Mouse (Mus musculus) stomach, embryonic 16.5 days (tissue): ENCODE measurements around the gene Art4. TPM values are rescaled to one million over a fixed set of nuclear protein-coding genes. Genes with fewer than 3 reads are reported as not detected.

Experiments used
- ATAC-seq: fragments of 200-750 bp; cut with Nextera tagmentation; 2 replicates; pipeline ENCODE4 v1.8.0; 2017; ENCODE audit warnings: moderate number of reproducible peaks, moderate TSS enrichment; ENCODE audit not compliant: insufficient read depth, low FRiP score
- H3K27ac ChIP-seq: fragments of 300-500 bp; sonication (generic); 2 replicates; pipeline ENCODE4 v1.5.1; 2014; ENCODE audit warnings: low read length
- H3K27me3 ChIP-seq: fragments of 300-500 bp; sonication (generic); 2 replicates; pipeline ENCODE4 v1.6.1; 2014; ENCODE audit warnings: low read length, control low read depth, mixed read lengths; ENCODE audit not compliant: control insufficient read depth, insufficient read depth
- H3K36me3 ChIP-seq: fragments of 300-500 bp; sonication (generic); 2 replicates; pipeline ENCODE4 v1.6.1; 2014; ENCODE audit warnings: low read length; ENCODE audit not compliant: control insufficient read depth, insufficient read depth
- H3K4me1 ChIP-seq: fragments of 300-500 bp; sonication (generic); 2 replicates; pipeline ENCODE4 v1.6.1; 2014; ENCODE audit warnings: low read length, control low read depth, mixed read lengths; ENCODE audit not compliant: control insufficient read depth, insufficient read depth
- H3K4me2 ChIP-seq: fragments of 300-500 bp; sonication (generic); 2 replicates; pipeline ENCODE4 v1.6.1; 2014; ENCODE audit warnings: low read depth, low read length, mixed read lengths
- H3K4me3 ChIP-seq: fragments of 300-500 bp; sonication (generic); replicated peaks from 2 replicates; pipeline ENCODE4 v1.5.1; 2014; ENCODE audit warnings: mild to moderate bottlenecking, low read length
- H3K9ac ChIP-seq: fragments of 300-500 bp; sonication (generic); 2 replicates; pipeline ENCODE4 v1.6.1; 2014; ENCODE audit warnings: low read length
- H3K9me3 ChIP-seq: fragments of 300-500 bp; sonication (generic); replicated peaks from 2 replicates; pipeline ENCODE4 v1.6.1; 2016; ENCODE audit warnings: low read length, control low read depth; ENCODE audit not compliant: control insufficient read depth
- WGBS: fragments of 180-500 bp; shearing (Covaris S2); extraction: QIAGEN DNeasy Blood & Tissue Kit; methylation state at CpG from one replicate; pipeline ENCODE4 v1.1.7; 2014; 5-methylcytosine and 5-hydroxymethylcytosine counted together
- polyA plus RNA-seq: library from polyadenylated mRNA; unstranded; fragments of >200 nt; fragmentation: Nextera tagmentation; extraction: Ambion mirVana; gene quantifications from 2 replicates; pipeline ENCODE4 v1.2.1, GENCODE M21; 2015

The Art4 gene
- polyA plus RNA-seq, 1 experiment from 2014 or later = 7.9 TPM

GRCm38 (mm10) chr6:136857873-136858260, 334 bp upstream of the Art4 start:
- H3K27ac ChIP-seq = peak overlapping the region; percentile 82
- no peaks in the 10 kb centered on the region for H3K36me3 ChIP-seq
- peak overlapping the region; percentile 37; the same call in 1 of the 2 replicates for H3K4me3 ChIP-seq
- 5% methylated on average over 11 of the region's 11 CpGs for WGBS
- H3K27me3 ChIP-seq = no peaks in the 10 kb centered on the region
- H3K9me3 ChIP-seq = no peaks in the 10 kb centered on the region
- H3K4me1 ChIP-seq = peaks cover 24% of the 10 kb centered on the region
- H3K4me2 ChIP-seq = peak overlapping the region; percentile 42
- H3K9ac ChIP-seq = peak overlapping the region; percentile 62
- peak; percentile 68 for ATAC-seq

DNA sequence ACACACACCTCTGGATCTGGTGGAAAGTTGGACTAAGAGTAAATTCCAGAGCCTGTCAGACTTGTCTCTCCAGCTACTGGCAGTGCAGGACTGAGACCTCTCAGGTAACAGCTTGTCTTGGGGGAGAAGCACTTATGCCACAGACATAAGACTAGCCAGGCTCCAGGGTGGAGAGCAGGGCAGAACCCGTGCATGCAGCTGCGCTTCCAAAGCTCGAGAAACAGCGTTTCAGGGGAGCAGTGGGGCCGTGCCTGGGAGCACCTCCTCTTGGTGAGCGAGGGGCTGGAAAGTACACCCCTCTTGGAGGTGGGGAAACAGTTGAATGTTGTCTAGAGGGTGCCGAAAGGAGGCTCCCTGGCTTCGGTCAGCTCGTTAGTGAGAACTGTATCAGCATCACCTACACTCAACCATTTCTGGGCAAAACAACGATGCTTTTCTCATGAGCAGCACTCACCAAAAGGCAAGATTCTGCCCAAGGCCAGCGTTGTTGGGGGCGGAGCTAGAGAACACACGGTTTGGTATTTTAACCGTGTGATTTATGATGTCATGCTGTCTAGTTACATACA, 1.4 kb downstream of the Art4 start:
- peak overlapping the region; percentile 34 for H3K4me3 ChIP-seq
- H3K9ac ChIP-seq = peak overlapping the region; percentile 63
- 41% methylated on average over 14 of the region's 14 CpGs for WGBS
- H3K36me3 ChIP-seq = no peaks in the 10 kb centered on the region
- peaks cover 24% of the 10 kb centered on the region for H3K4me1 ChIP-seq
- no peaks in the 10 kb centered on the region for H3K9me3 ChIP-seq
- H3K4me2 ChIP-seq = peak overlapping the region; percentile 41
- peak; percentile 70; the same call in 1 of the 2 replicates for ATAC-seq
- H3K27ac ChIP-seq = peak overlapping the region; percentile 93
- H3K27me3 ChIP-seq = no peaks in the 10 kb centered on the region

- Histone ChIP-seq H3K4me2 (peak overlapping the region; percentile 41), H3K36me3 (no peaks in the 10 kb centered on the region)
Observed at GRCm38 (mm10) chr6:136855183-136855582, 2.4 kb downstream of the Art4 start.

DNA sequence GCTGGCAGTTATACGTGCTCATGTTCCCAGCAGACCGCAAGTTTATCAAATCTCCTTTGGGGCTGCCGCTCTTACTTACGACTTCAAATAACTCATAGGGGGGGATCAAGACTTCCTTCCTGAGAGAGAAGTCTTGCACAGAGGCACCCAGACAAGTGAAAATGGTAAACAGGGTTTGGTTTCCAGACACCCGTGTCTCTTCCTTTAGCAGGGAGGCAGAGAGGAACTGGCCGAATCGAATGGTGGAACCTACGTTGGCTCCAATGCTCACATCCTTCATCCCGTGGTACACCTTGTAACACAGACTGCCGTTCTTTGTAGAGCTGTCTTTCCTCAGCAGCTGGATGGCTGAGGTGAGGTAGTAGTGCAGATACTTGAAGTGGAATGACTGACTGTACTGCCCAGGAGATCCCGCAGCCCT, 3.2 kb downstream of the Art4 start:
- Histone ChIP-seq H3K4me3 (no peak overlapping the region), H3K27me3 (no peaks in the 10 kb centered on the region), H3K9ac (no peak overlapping the region), H3K27ac (no peak overlapping the region), H3K36me3 (no peaks in the 10 kb centered on the region), H3K4me1 (peaks cover 24% of the 10 kb centered on the region), H3K9me3 (no peaks in the 10 kb centered on the region), H3K4me2 (no peak overlapping the region)
- 74% methylated on average over 11 of the region's 11 CpGs for WGBS
- ATAC-seq = no peak

More at GRCm38 (mm10) chr6:136855183-136855582, 2.4 kb downstream of the Art4 start:
- H3K4me3 ChIP-seq = peak overlapping the region; percentile 34; the same call in 1 of the 2 replicates
- no peaks in the 10 kb centered on the region for H3K9me3 ChIP-seq
- H3K9ac ChIP-seq = no peak overlapping the region
- no peaks in the 10 kb centered on the region for H3K27me3 ChIP-seq
- peak overlapping the region; percentile 93; the same call in 1 of the 2 replicates for H3K27ac ChIP-seq
- 78% methylated on average over 2 of the region's 2 CpGs for WGBS
- H3K4me1 ChIP-seq = peaks cover 24% of the 10 kb centered on the region
- ATAC-seq = no peak

DNA sequence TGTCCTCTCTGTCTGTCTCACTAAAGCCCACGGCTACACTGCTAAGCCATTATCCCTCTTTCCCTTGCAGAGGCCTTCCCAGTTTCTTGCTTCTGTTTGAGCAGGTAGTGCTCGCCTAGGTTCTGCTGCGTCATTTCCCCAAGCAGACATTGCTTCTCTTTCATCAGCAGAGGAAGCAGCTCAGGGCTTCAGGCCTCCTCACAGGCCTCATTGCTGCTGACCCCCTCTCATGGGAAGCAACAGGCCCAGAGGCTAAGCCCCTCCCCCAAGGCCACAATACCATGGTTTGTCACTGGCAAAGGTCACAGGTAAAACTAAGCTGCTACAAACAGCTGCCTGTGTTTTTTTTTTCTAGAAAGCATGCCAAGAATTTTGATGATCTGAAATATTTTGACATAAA, 4.8 kb downstream of the Art4 start:
- H3K4me1 ChIP-seq = peaks cover 14% of the 10 kb centered on the region
- H3K27ac ChIP-seq = no peak overlapping the region
- no peak overlapping the region for H3K4me3 ChIP-seq
- no peak for ATAC-seq
- H3K4me2 ChIP-seq = no peak overlapping the region
- H3K27me3 ChIP-seq = no peaks in the 10 kb centered on the region
- no peaks in the 10 kb centered on the region for H3K36me3 ChIP-seq
- no peaks in the 10 kb centered on the region for H3K9me3 ChIP-seq
- H3K9ac ChIP-seq = no peak overlapping the region
- WGBS = 47% methylated on average over 3 of the region's 3 CpGs

- Histone ChIP-seq H3K4me2 (no peak overlapping the region), H3K4me3 (no peak overlapping the region), H3K4me1 (peaks cover 10% of the 10 kb centered on the region), H3K9me3 (no peaks in the 10 kb centered on the region), H3K27ac (no peak overlapping the region), H3K9ac (no peak overlapping the region), H3K27me3 (no peaks in the 10 kb centered on the region), H3K36me3 (no peaks in the 10 kb centered on the region)
- ATAC-seq = no peak
- 73% methylated on average over 4 of the region's 4 CpGs for WGBS
Observed at GRCm38 (mm10) chr6:136852348-136852747, 5.2 kb downstream of the Art4 start.

GRCm38 (mm10) chr6:136850267-136850666, 7.3 kb downstream of the Art4 start:
- Histone ChIP-seq H3K4me1 (no peaks in the 10 kb centered on the region), H3K9me3 (no peaks in the 10 kb centered on the region), H3K4me2 (no peak overlapping the region), H3K27ac (no peak overlapping the region), H3K36me3 (no peaks in the 10 kb centered on the region), H3K4me3 (no peak overlapping the region), H3K27me3 (no peaks in the 10 kb centered on the region), H3K9ac (no peak overlapping the region)
- 69% methylated on average over 6 of the region's 6 CpGs for WGBS
- ATAC-seq = no peak

DNA sequence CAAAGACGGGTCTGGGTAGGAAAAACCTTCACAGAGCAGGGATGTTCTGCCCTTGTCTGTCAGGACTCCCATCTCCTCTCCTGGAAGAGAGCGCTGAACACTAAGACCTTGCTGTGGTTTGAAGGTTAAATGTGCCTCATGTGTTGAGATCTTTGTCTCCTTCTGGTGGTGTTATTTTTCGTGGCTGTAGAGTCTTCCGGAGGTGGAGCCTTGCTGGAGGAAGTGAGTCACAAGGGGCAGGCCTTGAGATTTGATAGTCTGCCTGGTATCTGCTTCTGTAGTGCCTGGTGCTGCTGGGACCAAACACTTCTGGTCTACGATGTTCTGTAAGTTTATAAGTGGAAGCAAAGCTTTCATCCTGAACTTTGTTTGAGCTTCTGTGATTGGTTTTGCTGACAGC, 8.6 kb downstream of the Art4 start:
- Histone ChIP-seq H3K4me1 (no peaks in the 10 kb centered on the region), H3K4me2 (no peak overlapping the region), H3K36me3 (no peaks in the 10 kb centered on the region), H3K27ac (no peak overlapping the region), H3K4me3 (no peak overlapping the region), H3K9me3 (no peaks in the 10 kb centered on the region), H3K27me3 (no peaks in the 10 kb centered on the region), H3K9ac (no peak overlapping the region)
- no peak for ATAC-seq
- WGBS = 84% methylated on average over 5 of the region's 5 CpGs

- no peak for ATAC-seq
- Histone ChIP-seq H3K4me2 (no peak overlapping the region), H3K36me3 (no peaks in the 10 kb centered on the region), H3K4me3 (no peak overlapping the region), H3K27ac (no peak overlapping the region), H3K27me3 (no peaks in the 10 kb centered on the region), H3K9ac (no peak overlapping the region), H3K9me3 (no peaks in the 10 kb centered on the region), H3K4me1 (no peaks in the 10 kb centered on the region)
- WGBS = 82% methylated on average over 8 of the region's 8 CpGs
Observed at GRCm38 (mm10) chr6:136848399-136848798, 9.1 kb downstream of the Art4 start.
